Mouse (Mus musculus) adrenal gland, adult (tissue): ENCODE measurements at regions not wholly inside any gene's neighbourhood (a gene's known extent, or its start where the extent isn't known, plus 50 kb on each side); places are given as distances from the start of the nearest gene placed in this dataset.

ENCODE experiments used
- DNase-seq, 2 experiments: peaks; one replicate each; pipeline ENCODE4 v3.0.0; 2022 to 2023; ENCODE audit warnings: low spot score in 1 of 2; ENCODE audit not compliant: inconsistent age in 2 of 2

GRCm38 (mm10) chr12:39341751-39342271, 562.6 kb downstream of the Etv1 start:
- DNase-seq, result no peak

GRCm38 (mm10) chr12:39342327-39342726, 563.1 kb downstream of the Etv1 start:
- DNase-seq, result no peak

- DNase-seq, result no peak
Measured at GRCm38 (mm10) chr12:39371480-39372245, 592.5 kb downstream of the Etv1 start.

- DNase-seq, result no peak
Measured at GRCm38 (mm10) chr12:39373721-39374120, 594.5 kb downstream of the Etv1 start.
